Mouse (Mus musculus): Measurements from ENCODE around the gene Galntl6. TPM values are rescaled to one million over a fixed set of nuclear protein-coding genes. Genes with fewer than 3 reads are reported as not detected.

The Galntl6 gene
- total and polyA plus RNA-seq, 3 experiments, result not detected

DNA sequence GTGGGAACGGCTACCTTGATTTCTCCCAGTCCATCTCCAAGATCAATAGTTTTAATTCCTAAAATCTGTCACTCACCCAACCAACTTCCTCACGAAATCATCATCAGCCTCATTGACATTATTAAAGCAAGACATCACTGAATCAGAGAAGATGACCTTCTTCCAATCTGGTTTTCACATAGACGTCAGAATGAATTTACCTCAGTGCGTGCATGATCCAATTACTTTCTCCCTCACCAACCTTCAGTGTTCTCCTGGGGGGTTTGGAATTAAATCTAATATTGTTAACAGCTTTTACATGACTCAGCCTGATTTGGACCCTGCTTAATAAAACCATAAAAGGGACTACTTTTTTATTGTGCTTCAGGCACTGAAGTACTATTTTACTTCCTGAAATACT lies 307.7 kb downstream of the Galntl6 start:
- Histone ChIP-seq H3K4me3 (replicated peaks in 1 of 3; ENCODE audit: low read depth in 2 of 3, low read length in 2 of 3, poor library complexity in 1 of 3) (no peak overlapping the region), H3K79me2 (replicated peaks; ENCODE audit: control insufficient read depth, extremely low read depth, insufficient read depth, poor library complexity, severe bottlenecking) (no peaks in the 10 kb centered on the region), H3K4me2 (ENCODE audit: insufficient read depth, low read depth, poor library complexity, severe bottlenecking) (no peak overlapping the region), H3K27ac (ENCODE audit: insufficient read depth, low read depth) (no peak overlapping the region), H3K36me3 (replicated peaks in 1 of 2; ENCODE audit: control insufficient read depth in 1 of 2, insufficient read depth in 1 of 2, low read length in 1 of 2) (no peaks in the 10 kb centered on the region), H3K4me1 (ENCODE audit: control insufficient read depth in 1 of 2, insufficient read depth in 2 of 2) (no peaks in the 10 kb centered on the region), H3K9ac (ENCODE audit: insufficient read depth, low read depth) (no peak overlapping the region), H3K27me3 (replicated peaks) (no peaks in the 10 kb centered on the region), H3K9me3 (replicated peaks; ENCODE audit: low read length) (no peaks in the 10 kb centered on the region)
- no peak for DNase-seq (ENCODE audit: extremely low read depth)
- dilution Hi-C loops (cut with MboI; ENCODE audit: extremely low pct_ligation_motif_present, extremely low pct_unique_long_range_greater_than_20kb, low sequenced_read_pairs), result no loop called here
- no peak for TF ChIP-seq HCFC1 (IDR thresholded peaks at IDR 0.05; ENCODE audit: low read depth, low read length)
- in situ Hi-C loops (cut with MboI; ENCODE audit: low pct_ligation_motif_present, low pct_unique_long_range_greater_than_20kb, low sequenced_read_pairs), result no loop called here

DNA sequence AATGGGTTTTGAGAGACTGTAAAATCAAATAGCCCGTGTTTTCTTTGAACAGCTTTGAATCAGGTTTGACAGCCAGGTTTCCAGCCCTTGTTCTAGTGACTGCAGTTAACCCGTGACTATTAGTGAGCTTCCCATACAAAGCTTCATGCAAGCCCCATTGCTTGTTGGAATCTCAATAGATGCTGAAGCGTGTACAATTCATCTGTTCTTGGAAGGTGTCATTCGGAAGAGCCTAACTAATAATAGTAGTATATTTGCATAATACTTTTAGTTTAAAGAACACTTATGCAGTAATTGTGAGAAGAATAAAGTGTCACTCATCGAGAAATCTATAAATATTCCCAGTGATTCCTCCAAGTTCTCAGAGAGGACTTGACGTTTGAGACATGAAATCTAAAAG lies 314.6 kb downstream of the Galntl6 start:
- dilution Hi-C loops (cut with MboI; ENCODE audit: extremely low pct_ligation_motif_present, extremely low pct_unique_long_range_greater_than_20kb, low sequenced_read_pairs), result no loop called here
- H3K9ac ChIP-seq (ENCODE audit: insufficient read depth, low read depth), result no peak overlapping the region
- no peaks in the 10 kb centered on the region for H3K27me3 ChIP-seq (replicated peaks)
- no peak overlapping the region for H3K27ac ChIP-seq (ENCODE audit: insufficient read depth, low read depth)
- H3K4me2 ChIP-seq (ENCODE audit: insufficient read depth, low read depth, poor library complexity, severe bottlenecking), result no peak overlapping the region
- in situ Hi-C loops (cut with MboI; ENCODE audit: low pct_ligation_motif_present, low pct_unique_long_range_greater_than_20kb, low sequenced_read_pairs), result no loop called here
- no peaks in the 10 kb centered on the region for H3K79me2 ChIP-seq (replicated peaks; ENCODE audit: control insufficient read depth, extremely low read depth, insufficient read depth, poor library complexity, severe bottlenecking)
- TF ChIP-seq JUN (IDR thresholded peaks at IDR 0.05; ENCODE audit: insufficient read depth, low read depth, low read length) (no peak), RCOR1 (conservative IDR thresholded peaks at IDR 0.05; ENCODE audit: low read depth, low read length) (no peak), ZMIZ1 (IDR thresholded peaks at IDR 0.05; ENCODE audit: low read depth, low read length) (no peak), NELFE (IDR thresholded peaks at IDR 0.05; ENCODE audit: low read depth, low read length) (no peak), BHLHE40 (IDR thresholded peaks at IDR 0.05; ENCODE audit: low read depth, low read length) (no peak), ETS1 (conservative IDR thresholded peaks at IDR 0.05; ENCODE audit: low read depth, low read length) (no peak), HCFC1 (IDR thresholded peaks at IDR 0.05; ENCODE audit: low read depth, low read length) (no peak), SMC3 (IDR thresholded peaks at IDR 0.05; ENCODE audit: low read depth, low read length) (no peak), MEF2A (IDR thresholded peaks at IDR 0.05; ENCODE audit: borderline replicate concordance, low read depth, low read length) (no peak), ZKSCAN1 (IDR thresholded peaks at IDR 0.05; ENCODE audit: borderline replicate concordance, low read depth, low read length) (no peak), JUND (conservative IDR thresholded peaks at IDR 0.05; ENCODE audit: low read depth, low read length) (no peak), CHD1 (IDR thresholded peaks at IDR 0.05; ENCODE audit: low read depth, low read length) (no peak), ELF1 (IDR thresholded peaks at IDR 0.05; ENCODE audit: low read depth, low read length) (no peak), UBTF (IDR thresholded peaks at IDR 0.05; ENCODE audit: low read depth, low read length) (no peak), KAT2A (IDR thresholded peaks at IDR 0.05; ENCODE audit: insufficient replicate concordance, low read length) (no peak), SIN3A (IDR thresholded peaks at IDR 0.05; ENCODE audit: low read length) (no peak), ZNF384 (IDR thresholded peaks at IDR 0.05; ENCODE audit: low read depth, low read length) (no peak), USF1 (IDR thresholded peaks at IDR 0.05; ENCODE audit: low read depth, low read length) (no peak), MAFK (IDR thresholded peaks at IDR 0.05; ENCODE audit: insufficient replicate concordance, low read length) (no peak), E2F4 (IDR thresholded peaks at IDR 0.05; ENCODE audit: insufficient replicate concordance, low read depth, low read length) (no peak)
- no peaks in the 10 kb centered on the region for H3K36me3 ChIP-seq (replicated peaks in 1 of 2; ENCODE audit: control insufficient read depth in 1 of 2, insufficient read depth in 1 of 2, low read length in 1 of 2)
- no peak overlapping the region for H3K4me3 ChIP-seq (replicated peaks in 1 of 3; ENCODE audit: low read depth in 2 of 3, low read length in 2 of 3, poor library complexity in 1 of 3)
- H3K4me1 ChIP-seq (ENCODE audit: control insufficient read depth in 1 of 2, insufficient read depth in 2 of 2), result no peaks in the 10 kb centered on the region
- DNase-seq (ENCODE audit: extremely low read depth), result no peak
- peaks cover 11% of the 10 kb centered on the region for H3K9me3 ChIP-seq (replicated peaks; ENCODE audit: low read length)

All from CH12.LX (cell line).